In the genomic region with DNA sequence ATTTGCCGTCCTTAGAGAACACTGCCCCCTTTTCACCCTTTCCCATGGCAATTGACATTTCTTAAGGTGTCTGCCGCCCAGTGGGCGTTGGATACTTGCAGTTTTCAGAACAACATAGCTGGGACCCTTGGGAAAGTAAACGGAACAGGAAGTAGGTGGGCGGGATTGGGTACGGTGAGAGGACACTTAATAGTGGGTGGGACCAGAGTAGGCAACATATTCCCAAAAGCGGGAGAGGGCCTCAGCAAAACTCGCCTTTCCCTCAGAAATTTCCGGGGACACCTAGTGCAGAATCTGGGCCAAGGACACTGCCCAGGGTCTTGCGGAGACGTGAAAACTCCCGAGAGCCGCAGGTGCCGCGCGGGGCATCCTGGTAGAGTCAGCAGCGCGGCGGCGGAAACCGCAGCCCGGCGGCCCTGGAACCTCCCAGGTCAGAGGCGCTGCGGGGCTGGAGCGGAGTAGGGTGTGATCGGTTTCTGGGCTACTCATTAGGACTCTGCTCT, we compare ENCODE assay signal across 8 mouse cellular contexts. TPM values are rescaled to one million over a fixed set of nuclear protein-coding genes. Genes with fewer than 3 reads are reported as not detected.
DNase-seq lines count a peak whose midpoint lies in the region; ATAC-seq and TF ChIP-seq lines count a peak whose summit lies in the region.

No protein-coding gene starts in this region.

- H3K4me1 ChIP-seq in ES-E14 (ENCODE audit: control insufficient read depth in 2 of 2, insufficient read depth in 2 of 2, low read length in 2 of 2, poor library complexity in 1 of 2): peaks cover 0 to 2% of the 10 kb centered on the region in 2 experiments; a peak in 1 of 4 replicates
- peaks cover 6% of the 10 kb centered on the region; the same call in 1 of the 2 replicates for H3K4me1 ChIP-seq in forebrain, embryonic 14.5 days (ENCODE audit: control insufficient read depth, insufficient read depth, low read length)
- peaks cover 10% of the 10 kb centered on the region for H3K4me1 ChIP-seq in neural tube, embryonic 15.5 days

- DNase-seq in ES-E14 (ENCODE audit: low read depth, low spot score): peak; percentile 87
- DNase-seq in cerebellum, adult 11 months: peak; percentile 57
- DNase-seq in forebrain, embryonic 14.5 days (ENCODE audit: low spot score): peak; percentile 94
- DNase-seq in heart, postnatal 14 days: peak; percentile 69 to 76
- peak; percentile 62 for DNase-seq in layer of hippocampus, adult 11-12 months (ENCODE audit: low spot score)
- DNase-seq in lung, adult 18-20 months: peak; percentile 80 to 84
- DNase-seq in testis, postnatal 14 days (ENCODE audit: low spot score): peak; percentile 81

- peak overlapping the region; percentile 91 for H3K9ac ChIP-seq in ES-E14 (ENCODE audit: insufficient read depth, low read depth, low read length, poor library complexity, severe bottlenecking)
- H3K9ac ChIP-seq in forebrain, embryonic 14.5 days (ENCODE audit: low read length): peak overlapping the region; percentile 79
- peak overlapping the region; percentile 77 for H3K9ac ChIP-seq in neural tube, embryonic 15.5 days (replicated peaks)

- H3K27ac ChIP-seq in ES-E14 (ENCODE audit: insufficient read depth, low read depth, low read length, poor library complexity, severe bottlenecking): peak overlapping the region; percentile 50; the same call in 1 of the 2 replicates
- peak overlapping the region; percentile 79; the same call in 1 of the 2 replicates for H3K27ac ChIP-seq in forebrain, embryonic 14.5 days (ENCODE audit: low read depth, low read length)
- peak overlapping the region; percentile 89 for H3K27ac ChIP-seq in neural tube, embryonic 15.5 days (replicated peaks)

- H3K4me2 ChIP-seq in forebrain, embryonic 14.5 days (ENCODE audit: low read length): peak overlapping the region; percentile 58
- H3K4me2 ChIP-seq in neural tube, embryonic 15.5 days: peak overlapping the region; percentile 64

- peak; percentile 98 for ATAC-seq in forebrain, embryonic 14.5 days
- peak; percentile 98 for ATAC-seq in neural tube, embryonic 15.5 days (ENCODE audit: low FRiP score)

- intact Hi-C loops in heart, postnatal 14 days (cut with DNase I): no loop called here

- H3K36me3 ChIP-seq in ES-E14 (ENCODE audit: control insufficient read depth, insufficient read depth, low read length, poor library complexity, severe bottlenecking): peaks cover 2% of the 10 kb centered on the region
- peaks cover 10% of the 10 kb centered on the region for H3K36me3 ChIP-seq in forebrain, embryonic 14.5 days (ENCODE audit: control insufficient read depth, insufficient read depth, low read length)
- peaks cover 8% of the 10 kb centered on the region for H3K36me3 ChIP-seq in neural tube, embryonic 15.5 days

- in situ Hi-C loops in ES-E14 (cut with MboI; ENCODE audit: low sequenced_read_pairs in 2 of 2, unreplicated experiment in 2 of 2): no loop called here

- WGBS in forebrain, embryonic 14.5 days: under 1% methylated on average over 27 of the region's 27 CpGs
- 0% methylated on average over 27 of the region's 27 CpGs for WGBS in neural tube, embryonic 15.5 days

- H3K9me3 ChIP-seq in ES-E14 (ENCODE audit: control insufficient read depth, insufficient read depth, low read depth, low read length): no peaks in the 10 kb centered on the region
- H3K9me3 ChIP-seq in forebrain, embryonic 14.5 days (replicated peaks; ENCODE audit: control insufficient read depth, low read length): no peaks in the 10 kb centered on the region
- no peaks in the 10 kb centered on the region for H3K9me3 ChIP-seq in neural tube, embryonic 15.5 days (replicated peaks)

- H3K27me3 ChIP-seq in forebrain, embryonic 14.5 days (replicated peaks; ENCODE audit: control insufficient read depth, insufficient read depth, low read length): no peaks in the 10 kb centered on the region
- no peaks in the 10 kb centered on the region for H3K27me3 ChIP-seq in neural tube, embryonic 15.5 days (replicated peaks)

- H3K4me3 ChIP-seq in ES-E14 (ENCODE audit: insufficient read depth in 1 of 2, low read depth in 1 of 2, low read length in 2 of 2, poor library complexity in 1 of 2, severe bottlenecking in 1 of 2): peak overlapping the region; percentile 77 to 98
- peak overlapping the region; percentile 63 for H3K4me3 ChIP-seq in forebrain, embryonic 14.5 days (ENCODE audit: low read depth, low read length)
- H3K4me3 ChIP-seq in neural tube, embryonic 15.5 days (replicated peaks): peak overlapping the region; percentile 79

TF ChIP-seq in ES-E14, 5 proteins besides CTCF, POLR2A, EP300 and RAD21:
- TF ChIP-seq HCFC1 (IDR thresholded peaks at IDR 0.05; ENCODE audit: borderline replicate concordance, insufficient read depth, low read length) (peak; percentile 47; the same call in 1 of the 2 replicates), MAFK (IDR thresholded peaks at IDR 0.05; ENCODE audit: insufficient read depth, low read depth, low read length) (no peak), ZC3H11A (IDR thresholded peaks at IDR 0.05; ENCODE audit: borderline replicate concordance, low read depth, low read length) (no peak), ZNF384 (IDR thresholded peaks at IDR 0.05; ENCODE audit: low read depth, low read length) (no peak)

RNA-seq across cellular contexts. Expression of a gene that starts 3.0 kb away (rescaled TPM):
- total RNA-seq in ES-E14 (2012; rRNA removed): 47.0 and 47.5 TPM in 2 replicates
- 6.5 and 7.5 TPM in 2 replicates for polyA plus RNA-seq in forebrain, embryonic 14.5 days (2014; fragmentation: Nextera tagmentation; extraction: Ambion mirVana)
- 1 to 10 TPM; 7.4 to 7.5 TPM for total RNA-seq in heart, postnatal 14 days (2021)
- 8.3 and 8.8 TPM in 2 replicates for polyA plus RNA-seq in neural tube, embryonic 15.5 days (2015; fragmentation: Nextera tagmentation; extraction: Ambion mirVana)

RNA-seq across cellular contexts. Expression of a gene that starts 26.0 kb away (rescaled TPM):
- total RNA-seq in ES-E14 (2012; rRNA removed): 9.7 and 10.0 TPM in 2 replicates
- polyA plus RNA-seq in forebrain, embryonic 14.5 days (2014; fragmentation: Nextera tagmentation; extraction: Ambion mirVana): 19.9 and 21.8 TPM in 2 replicates
- 1 to 10 TPM; 2.6 to 2.9 TPM for total RNA-seq in heart, postnatal 14 days (2021)
- 8.7 and 9.5 TPM in 2 replicates for polyA plus RNA-seq in neural tube, embryonic 15.5 days (2015; fragmentation: Nextera tagmentation; extraction: Ambion mirVana)

RNA-seq across cellular contexts. Expression of a gene that starts 41.9 kb away (rescaled TPM):
- total RNA-seq in ES-E14 (2012; rRNA removed): 3.4 TPM in 1 of 2 replicates, not detected in the other
- 22.1 and 23.7 TPM in 2 replicates for polyA plus RNA-seq in forebrain, embryonic 14.5 days (2014; fragmentation: Nextera tagmentation; extraction: Ambion mirVana)
- total RNA-seq in heart, postnatal 14 days (2021): 1 to 10 TPM; 1.3 to 1.6 TPM
- 14.5 and 18.9 TPM in 2 replicates for polyA plus RNA-seq in neural tube, embryonic 15.5 days (2015; fragmentation: Nextera tagmentation; extraction: Ambion mirVana)

Comparison
In these comparisons a context has a peak if more than half of its experiments do, and no peak if none do; other contexts are left out.
1. Peak in every context shown above with its lines: DNase-seq, ATAC-seq, H3K4me3 ChIP-seq and H3K27ac ChIP-seq.